Comparison of ENCODE assay signal across 8 mouse cellular contexts in the genomic region with DNA sequence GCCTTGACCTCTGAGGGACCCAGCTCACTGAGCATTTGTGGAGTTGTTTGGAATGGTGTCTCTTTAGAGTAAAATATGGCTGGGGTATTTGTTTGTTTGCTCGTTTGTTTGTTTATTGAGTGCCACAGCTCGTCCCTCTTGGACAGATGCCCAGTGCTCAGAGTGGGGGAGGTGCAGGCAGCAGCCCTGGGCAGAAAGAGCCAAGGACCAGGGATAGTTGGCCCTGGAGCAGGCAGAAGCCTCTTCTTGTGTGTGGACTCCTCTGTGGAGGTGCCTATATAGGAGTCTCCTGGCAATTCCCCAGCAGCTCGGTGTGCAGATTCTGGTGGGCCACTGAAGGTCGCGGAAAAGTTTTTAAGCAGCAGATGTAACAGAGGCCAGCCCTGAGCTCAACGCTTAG.
DNase-seq lines count a peak whose midpoint lies in the region; ATAC-seq lines count a peak whose summit lies in the region.
"Had no signal": no experiment of that assay in that cellular context is flagged by ENCODE, and none has a peak within 500 bp of the region (broad histone marks: within the 10 kb centered on the region; RNA-seq: fewer than 3 reads in every experiment).

No protein-coding gene starts in this region.

- peak; percentile 73; the same call in 1 of the 2 replicates for ATAC-seq in forebrain, embryonic 12.5 days (ENCODE audit: low FRiP score)
- no peak for ATAC-seq in intestine, embryonic 14.5 days (replicated peaks; ENCODE audit: low FRiP score, low TSS enrichment, low read depth)
- peak; percentile 75; the same call in 1 of the 2 replicates for ATAC-seq in neural tube, embryonic 15.5 days (ENCODE audit: low FRiP score)
- ATAC-seq in erythroblast, adult 5-6 weeks (replicated peaks; ENCODE audit: low FRiP score, poor library complexity, severe bottlenecking) = no peak

- WGBS in forebrain, embryonic 12.5 days = 27% methylated on average over 6 of the region's 6 CpGs
- WGBS in intestine, embryonic 14.5 days = 30% methylated on average over 6 of the region's 6 CpGs
- 36% methylated on average over 6 of the region's 6 CpGs for WGBS in limb, embryonic 10.5 days
- 30% methylated on average over 6 of the region's 6 CpGs for WGBS in neural tube, embryonic 15.5 days

- no peaks in the 10 kb centered on the region for H3K36me3 ChIP-seq in forebrain, embryonic 12.5 days (replicated peaks)
- H3K36me3 ChIP-seq in intestine, embryonic 14.5 days (ENCODE audit: control insufficient read depth, insufficient read depth, low read length) = no peaks in the 10 kb centered on the region
- H3K36me3 ChIP-seq in limb, embryonic 10.5 days = no peaks in the 10 kb centered on the region
- H3K36me3 ChIP-seq in neural tube, embryonic 15.5 days = no peaks in the 10 kb centered on the region

- H3K4me2 ChIP-seq in forebrain, embryonic 12.5 days = peak overlapping the region; percentile 100
- peak overlapping the region; percentile 100; the same call in 1 of the 2 replicates for H3K4me2 ChIP-seq in intestine, embryonic 14.5 days (ENCODE audit: low read length)
- peak overlapping the region; percentile 99 for H3K4me2 ChIP-seq in neural tube, embryonic 15.5 days

- DNase-seq in NIH3T3 (ENCODE audit: low read depth) = peak; percentile 50
- DNase-seq in adrenal gland, postnatal 10 days = peak; percentile 78
- no peak for DNase-seq in intestine, embryonic 14.5 days (ENCODE audit: low spot score)
- DNase-seq in limb, embryonic 10.5 days (ENCODE audit: low spot score) = no peak

- H3K9ac ChIP-seq in forebrain, embryonic 12.5 days = no peak overlapping the region
- no peak overlapping the region for H3K9ac ChIP-seq in intestine, embryonic 14.5 days (ENCODE audit: low read length)
- peak overlapping the region; percentile 69; the same call in 1 of the 2 replicates for H3K9ac ChIP-seq in neural tube, embryonic 15.5 days (replicated peaks)
- H3K9ac ChIP-seq: liver, embryonic 14.5 days had no signal

- H3K4me3 ChIP-seq in forebrain, embryonic 12.5 days (replicated peaks) = peak overlapping the region; percentile 67
- no peak overlapping the region for H3K4me3 ChIP-seq in intestine, embryonic 14.5 days (ENCODE audit: low read depth, low read length)
- H3K4me3 ChIP-seq in limb, embryonic 10.5 days = peak overlapping the region; percentile 78; the same call in 1 of the 2 replicates
- H3K4me3 ChIP-seq in neural tube, embryonic 15.5 days (replicated peaks) = peak overlapping the region; percentile 52

- peaks cover 26% of the 10 kb centered on the region for H3K27me3 ChIP-seq in forebrain, embryonic 12.5 days
- peaks cover 26% of the 10 kb centered on the region; the same call in 1 of the 2 replicates for H3K27me3 ChIP-seq in intestine, embryonic 14.5 days (replicated peaks; ENCODE audit: control insufficient read depth, insufficient read depth, low read length)
- peaks cover 46% of the 10 kb centered on the region for H3K27me3 ChIP-seq in limb, embryonic 10.5 days (ENCODE audit: low read depth, poor library complexity, severe bottlenecking)
- H3K27me3 ChIP-seq in neural tube, embryonic 15.5 days (replicated peaks) = peaks cover 14% of the 10 kb centered on the region

- H3K9me3 ChIP-seq in forebrain, embryonic 12.5 days = no peaks in the 10 kb centered on the region
- no peaks in the 10 kb centered on the region for H3K9me3 ChIP-seq in intestine, embryonic 14.5 days (ENCODE audit: control insufficient read depth, low read length)
- H3K9me3 ChIP-seq in limb, embryonic 10.5 days (replicated peaks) = no peaks in the 10 kb centered on the region
- no peaks in the 10 kb centered on the region for H3K9me3 ChIP-seq in neural tube, embryonic 15.5 days (replicated peaks)

- peaks cover 24% of the 10 kb centered on the region for H3K4me1 ChIP-seq in forebrain, embryonic 12.5 days
- H3K4me1 ChIP-seq in intestine, embryonic 14.5 days (replicated peaks; ENCODE audit: control insufficient read depth, insufficient read depth, low read length) = no peaks in the 10 kb centered on the region
- peaks cover 29% of the 10 kb centered on the region for H3K4me1 ChIP-seq in limb, embryonic 10.5 days
- peaks cover 21% of the 10 kb centered on the region for H3K4me1 ChIP-seq in neural tube, embryonic 15.5 days

- H3K27ac ChIP-seq in forebrain, embryonic 12.5 days = no peak overlapping the region
- no peak overlapping the region for H3K27ac ChIP-seq in intestine, embryonic 14.5 days (ENCODE audit: low read depth)
- no peak overlapping the region for H3K27ac ChIP-seq in limb, embryonic 10.5 days
- H3K27ac ChIP-seq in neural tube, embryonic 15.5 days (replicated peaks) = no peak overlapping the region
- H3K27ac ChIP-seq: liver, embryonic 14.5 days had no signal

Comparison
In these comparisons a context has a peak if more than half of its experiments do, and no peak if none do; other contexts are left out.
1. DNase-seq: peak in NIH3T3 (single experiment) and adrenal gland, postnatal 10 days (single experiment); none in intestine, embryonic 14.5 days (single experiment) and limb, embryonic 10.5 days (single experiment).
2. ATAC-seq: peak in forebrain, embryonic 12.5 days (single experiment) and neural tube, embryonic 15.5 days (single experiment); none in intestine, embryonic 14.5 days (single experiment) and erythroblast, adult 5-6 weeks (single experiment).
3. Peak in every context shown above with its lines, with median percentiles within 50 percentile points of each other: H3K4me2 ChIP-seq.